Mouse (Mus musculus) MEL (cell line): ENCODE measurements at regions not wholly inside any gene's neighbourhood (a gene's known extent, or its start where the extent isn't known, plus 50 kb on each side); places are given as distances from the start of the nearest gene placed in this dataset.

Source experiments
- BHLHE40 ChIP-seq: IDR thresholded peaks from 2 replicates; pipeline ENCODE4 v1.6.1; 2012; ENCODE audit warnings: low read depth, mild to moderate bottlenecking, inconsistent platforms, low read length, improper control_type of control experiment, borderline replicate concordance
- NRF1 ChIP-seq: IDR thresholded peaks from 2 replicates; pipeline ENCODE4 v1.6.1; 2014; ENCODE audit warnings: low read depth, mild to moderate bottlenecking, inconsistent platforms, low read length, improper control_type of control experiment, moderate library complexity; ENCODE audit not compliant: poor library complexity, insufficient read depth, severe bottlenecking
- POLR2AphosphoS5 ChIP-seq: IDR thresholded peaks from 2 replicates; pipeline ENCODE4 v1.6.1; 2012; ENCODE audit warnings: low read depth, borderline replicate concordance, mild to moderate bottlenecking, inconsistent platforms, low read length, moderate library complexity, mixed read lengths

DNA sequence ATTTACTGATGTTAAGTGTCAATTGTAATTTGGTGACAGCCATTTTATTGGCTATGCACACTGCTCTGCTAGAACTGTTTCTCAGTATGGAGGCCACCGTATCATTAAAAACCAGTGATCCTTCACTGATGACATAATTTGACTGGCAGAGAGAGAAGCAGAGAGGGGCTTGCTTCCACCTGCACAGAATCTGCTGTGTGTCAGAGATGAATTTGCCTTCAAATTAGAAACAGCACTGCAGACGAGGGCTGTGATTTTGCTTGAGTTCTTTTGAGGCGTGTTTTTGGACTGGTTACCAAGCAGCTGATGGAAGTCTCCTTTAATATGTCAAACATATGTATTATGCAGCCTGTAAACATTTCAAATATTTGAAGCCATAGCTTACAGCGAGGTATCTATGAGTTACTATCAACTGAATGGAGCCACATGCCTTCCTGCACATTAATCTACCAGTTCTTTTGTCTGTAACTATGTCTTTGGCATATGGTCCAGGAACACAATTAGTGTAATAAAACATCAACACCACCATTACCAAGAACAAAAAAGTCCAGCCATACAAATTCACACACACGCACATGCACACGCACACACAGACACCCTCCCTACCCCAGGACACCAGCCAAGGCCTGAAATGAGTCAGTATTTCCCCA lies 402.8 kb upstream of the Nr2f1 start:
- TF ChIP-seq POLR2AphosphoS5, result no peak
- no peak for TF ChIP-seq NRF1
- TF ChIP-seq BHLHE40, result no peak
